Mouse (Mus musculus): ENCODE data around the gene Wbp1.

Gene Wbp1

DNA sequence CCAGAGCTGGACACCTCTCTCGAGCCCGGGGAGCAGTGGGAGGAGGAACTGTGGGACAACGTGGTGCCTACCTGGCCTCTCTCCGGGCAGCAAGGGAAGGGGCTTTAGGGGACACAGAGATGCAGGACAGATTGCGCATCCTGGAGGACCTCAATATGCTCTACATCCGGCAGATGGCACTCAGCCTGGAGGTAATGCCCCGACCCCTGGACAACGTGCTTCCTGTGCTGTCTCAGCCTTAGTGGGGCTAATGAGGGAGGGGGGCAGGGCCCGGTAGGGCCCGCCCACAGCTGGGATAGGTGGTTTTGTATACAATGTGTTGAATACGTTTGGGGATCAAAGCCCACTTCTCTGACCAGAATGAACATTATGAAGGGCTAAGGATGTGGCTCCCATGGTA lies 16.7 kb upstream of the Wbp1 start:
- DNase-seq: peak; percentile 49 to 62

DNA sequence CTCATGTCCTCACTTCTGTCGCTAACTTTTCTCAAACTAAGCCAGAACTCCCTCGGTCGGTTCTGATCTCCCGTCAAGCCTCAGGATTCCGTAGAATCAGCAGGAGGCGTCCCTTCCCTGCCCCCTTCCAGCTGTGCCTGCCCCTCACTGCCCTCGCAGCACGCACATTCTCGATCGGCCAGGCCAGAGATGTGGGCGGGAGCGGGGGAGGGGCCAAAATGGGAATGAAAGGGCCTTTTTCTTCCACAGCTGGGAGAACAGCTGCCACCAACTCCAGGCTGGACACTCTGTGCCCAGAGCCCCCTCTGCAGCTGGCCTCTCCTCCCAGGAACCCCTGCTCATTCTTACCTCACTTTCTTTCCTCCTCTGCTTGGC lies 16.2 kb upstream of the Wbp1 start:
- DNase-seq: peak; percentile 92 to 95

- DNase-seq: peak; percentile 76 to 86
Observed at GRCm38 (mm10) chr6:83136881-83137575, 15.7 kb upstream of the Wbp1 start.

GRCm38 (mm10) chr6:83136291-83136880 lies 15.0 kb upstream of the Wbp1 start:
- DNase-seq: no peak

- DNase-seq: peak; percentile 70 to 82
Observed at GRCm38 (mm10) chr6:83135571-83136161, 14.3 kb upstream of the Wbp1 start.

GRCm38 (mm10) chr6:83134951-83135513 lies 13.7 kb upstream of the Wbp1 start, which contains the start of gene Rtkn:
Gene Rtkn, plus strand, starts transcription at chr6:83135463.
- DNase-seq: no peak

GRCm38 (mm10) chr6:83134226-83134625 lies 12.9 kb upstream of the Wbp1 start:
- DNase-seq: no peak

- DNase-seq: no peak
Observed at GRCm38 (mm10) chr6:83132176-83132919, 11.0 kb upstream of the Wbp1 start.

DNA sequence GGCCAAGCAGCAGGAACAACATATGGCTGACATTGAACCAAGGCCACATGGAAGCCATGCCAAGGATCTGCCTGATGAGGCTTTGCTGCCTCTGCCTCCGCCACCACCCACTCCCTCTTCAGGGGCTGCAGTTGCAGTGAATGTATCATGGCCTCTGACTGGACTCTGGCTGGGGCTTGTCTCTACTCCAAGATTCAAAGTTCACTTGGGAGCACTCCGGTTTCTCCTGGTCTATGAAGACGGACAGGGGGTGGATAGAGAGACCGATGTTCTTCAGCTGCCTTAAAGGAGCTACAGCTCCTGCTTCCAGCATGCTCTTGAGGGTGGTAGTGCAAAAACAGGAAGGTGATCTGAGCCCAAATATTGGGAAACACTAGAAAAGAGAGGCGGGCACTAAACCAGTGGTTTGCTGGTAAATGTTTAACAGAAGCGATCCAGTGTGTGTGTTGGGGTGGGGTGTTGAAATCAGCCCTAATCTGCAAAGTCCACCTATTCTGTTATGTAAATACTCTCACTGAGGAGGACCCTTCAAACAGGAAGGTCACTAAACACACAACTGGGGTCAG lies 10.2 kb upstream of the Wbp1 start:
- peak; percentile 45 to 56 for DNase-seq

GRCm38 (mm10) chr6:83127419-83127818 lies 6.1 kb upstream of the Wbp1 start:
- no peak for DNase-seq

GRCm38 (mm10) chr6:83125331-83125730 lies 4.0 kb upstream of the Wbp1 start, which contains the start of gene Ino80b:
Gene Ino80b, minus strand, starts transcription at chr6:83125431.
- no peak for DNase-seq

GRCm38 (mm10) chr6:83124851-83125312 lies 3.5 kb upstream of the Wbp1 start:
- peak; percentile 95 to 96 for DNase-seq

- DNase-seq: no peak
Observed at GRCm38 (mm10) chr6:83122961-83123360, 1.6 kb upstream of the Wbp1 start.

DNA sequence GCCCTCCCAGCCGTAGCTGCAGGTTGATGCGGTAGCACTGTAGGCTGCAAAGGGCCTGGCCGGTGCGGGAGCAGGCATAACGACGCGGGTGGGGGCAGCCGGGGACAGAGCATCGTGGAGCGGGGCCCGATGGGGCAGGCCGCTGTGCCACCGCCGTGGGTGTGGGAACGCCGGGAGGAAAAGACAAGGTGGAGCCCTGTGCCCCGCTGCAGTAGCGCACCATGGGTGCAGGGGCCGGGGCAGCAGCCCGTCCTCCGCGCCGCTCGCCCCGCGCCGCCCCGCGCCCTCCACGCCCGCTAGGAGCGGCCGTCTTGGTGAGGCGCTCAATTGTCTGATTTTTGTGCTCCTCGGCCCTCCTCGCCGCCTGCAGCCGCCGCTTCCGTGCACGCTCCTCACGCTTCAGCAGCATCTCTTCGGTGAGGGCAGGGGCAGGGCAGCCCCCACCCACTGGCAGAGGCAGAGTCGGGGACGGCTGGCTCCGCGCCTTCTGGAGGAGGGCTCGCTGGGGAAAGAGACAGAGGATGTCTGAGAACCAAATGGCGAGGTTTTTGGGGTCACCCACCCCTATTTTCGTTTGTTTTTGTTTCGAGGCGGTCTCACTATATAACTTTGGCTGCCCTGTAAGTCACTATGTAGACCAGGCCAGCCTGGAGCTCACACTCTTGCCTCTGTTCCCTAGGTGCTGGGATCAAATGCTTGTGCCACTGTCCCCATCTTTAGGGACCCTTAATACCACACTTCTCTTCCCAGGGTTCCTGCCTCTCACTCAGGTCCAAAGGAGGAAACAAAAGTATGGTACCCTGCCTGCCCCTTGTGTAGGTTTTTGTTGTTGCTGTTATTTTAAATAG lies 728 bp upstream of the Wbp1 start:
- DNase-seq: no peak

GRCm38 (mm10) chr6:83119734-83120051 lies 1.7 kb downstream of the Wbp1 start:
- peak in 1 of 2 experiments; percentile 34 for DNase-seq

DNA sequence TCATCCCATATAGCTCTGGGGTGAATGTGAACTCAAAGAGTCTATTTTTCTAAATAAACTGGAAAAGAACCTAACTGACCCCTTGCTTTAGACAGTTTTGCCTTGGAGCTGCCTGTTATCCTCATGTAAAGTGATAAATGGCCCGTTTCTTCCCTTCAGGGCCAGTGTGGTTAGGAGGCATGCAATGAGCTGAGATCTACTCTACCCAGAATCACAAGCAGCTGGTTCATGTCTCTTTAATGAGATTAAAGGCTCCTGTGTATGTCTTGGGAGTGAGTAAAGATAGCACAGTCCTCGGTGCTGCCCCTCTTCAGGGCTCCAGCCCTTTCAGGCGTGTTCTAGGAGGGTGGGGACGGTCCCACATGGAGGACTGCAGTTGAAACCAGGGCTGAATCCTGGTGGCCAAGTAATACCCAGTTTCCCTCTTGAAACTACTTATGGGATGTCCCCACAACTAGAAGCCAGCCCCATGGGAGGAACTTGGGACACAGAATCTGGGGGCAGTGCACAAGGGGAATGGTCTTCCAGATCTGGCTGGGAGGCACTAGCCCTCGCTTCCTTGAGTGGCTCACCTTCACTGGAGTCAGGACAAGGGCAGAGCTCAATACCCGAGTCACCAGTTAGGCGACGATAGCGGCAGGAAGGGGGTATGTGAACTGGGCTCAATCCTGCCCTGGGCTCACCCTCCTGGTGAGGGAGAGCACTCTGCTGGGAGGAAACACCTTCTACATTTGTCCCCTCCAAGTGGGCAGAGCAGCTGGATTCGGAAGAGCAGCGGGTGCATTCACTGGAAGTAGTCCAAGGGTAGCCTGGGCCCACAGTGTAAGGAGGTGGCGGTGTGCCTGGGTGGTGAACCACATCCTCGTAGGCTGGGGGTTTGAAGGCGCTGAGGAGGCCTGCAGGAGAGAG lies 2.3 kb downstream of the Wbp1 start:
- DNase-seq: no peak

DNA sequence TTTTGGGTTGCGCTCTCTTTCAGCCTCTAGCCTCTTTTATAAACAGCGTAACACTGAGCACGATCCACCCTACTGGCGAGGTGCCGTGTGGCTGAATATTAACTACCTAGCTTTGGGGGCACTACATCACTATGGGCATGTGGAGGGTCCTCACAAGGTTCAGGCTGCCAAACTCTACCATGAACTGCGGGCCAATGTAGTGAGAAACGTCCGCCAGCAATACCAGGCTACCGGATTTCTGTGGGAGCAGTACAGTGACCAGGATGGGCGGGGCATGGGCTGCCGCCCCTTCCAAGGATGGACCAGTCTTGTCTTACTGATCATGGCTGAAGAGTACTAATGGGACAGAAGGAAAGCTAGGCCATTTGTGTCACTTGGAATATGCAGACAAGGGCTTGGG lies 3.0 kb downstream of the Wbp1 start:
- no peak for DNase-seq

DNA sequence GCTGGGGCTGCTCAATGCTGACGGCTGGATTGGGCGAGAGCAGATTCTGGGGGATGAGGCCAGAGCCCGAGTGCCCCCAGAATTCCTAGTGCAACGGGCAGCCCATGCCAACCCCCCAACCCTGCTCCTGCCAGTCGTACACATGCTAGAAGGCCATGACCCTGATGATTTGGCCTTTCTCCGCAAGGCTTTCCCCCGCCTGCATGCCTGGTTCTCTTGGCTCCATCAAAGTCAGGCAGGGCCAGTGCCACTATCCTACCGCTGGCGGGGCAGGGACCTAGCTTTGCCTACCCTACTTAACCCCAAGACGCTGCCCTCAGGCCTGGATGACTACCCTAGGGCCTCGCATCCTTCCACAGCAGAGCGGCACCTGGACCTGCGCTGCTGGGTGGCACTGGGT lies 3.7 kb downstream of the Wbp1 start:
- DNase-seq: no peak

DNA sequence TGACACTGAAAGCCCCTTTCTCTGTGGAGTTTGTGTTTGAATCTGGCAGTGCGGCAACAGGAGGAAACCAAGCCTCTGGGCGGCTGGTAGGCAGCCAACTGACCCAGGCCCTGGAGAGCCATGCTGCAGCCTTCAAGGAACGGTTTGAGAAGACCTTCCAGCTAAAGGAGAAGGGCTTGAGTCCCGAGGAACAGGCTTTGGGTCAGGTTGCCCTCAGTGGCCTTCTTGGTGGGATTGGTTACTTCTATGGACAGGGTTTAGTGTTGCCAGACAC lies 4.3 kb downstream of the Wbp1 start:
- no peak for DNase-seq

- no peak for DNase-seq
Observed at GRCm38 (mm10) chr6:83116373-83117164, 4.8 kb downstream of the Wbp1 start.
